Mouse (Mus musculus) NIH3T3 (cell line): Measurements from ENCODE around the gene Gtf2e1.

Source experiments
- DNase-seq: peaks from one replicate; pipeline ENCODE4 v3.0.0-alpha.2; 2012; ENCODE audit warnings: low read depth

Gene Gtf2e1

DNA sequence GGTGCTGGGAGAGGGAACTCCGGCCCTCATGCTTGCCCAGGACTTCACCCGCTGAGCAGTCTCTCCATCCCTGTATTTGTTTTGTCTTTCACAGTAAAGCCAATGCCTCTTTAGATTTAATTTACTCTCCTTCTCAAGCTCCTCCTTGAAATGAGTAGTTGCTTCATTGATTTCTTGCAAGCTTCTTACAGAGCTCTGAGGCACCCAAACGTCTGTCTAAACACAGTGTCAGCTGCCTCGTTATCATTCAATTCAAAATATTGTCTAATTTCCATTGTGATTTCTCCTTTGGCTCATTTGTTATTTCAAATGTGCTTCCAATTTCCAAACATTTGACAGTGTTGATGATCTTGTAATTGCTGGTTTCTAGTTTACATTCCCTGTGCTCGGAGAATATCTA, 6.7 kb upstream of the Gtf2e1 start:
- DNase-seq: no peak

DNA sequence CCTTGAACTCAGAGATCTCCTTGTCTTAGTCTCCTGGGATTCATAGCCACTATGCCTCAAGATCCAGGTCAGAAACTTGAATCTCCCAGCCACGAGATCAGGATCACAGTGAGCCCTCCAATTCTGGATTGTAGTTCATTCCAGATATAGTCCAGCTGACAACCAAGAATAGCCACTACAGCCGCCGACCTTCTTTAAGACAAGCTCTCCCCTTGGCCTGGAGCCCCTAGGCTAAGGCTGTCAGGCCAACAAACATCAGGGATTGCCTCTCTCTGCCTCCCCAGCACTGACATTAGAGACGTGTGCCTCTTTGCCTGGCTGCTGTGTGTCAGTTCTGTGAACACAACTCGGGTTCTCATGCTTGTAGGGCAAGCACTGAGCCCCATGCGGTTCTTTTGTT, 1.2 kb upstream of the Gtf2e1 start:
- no peak for DNase-seq

DNA sequence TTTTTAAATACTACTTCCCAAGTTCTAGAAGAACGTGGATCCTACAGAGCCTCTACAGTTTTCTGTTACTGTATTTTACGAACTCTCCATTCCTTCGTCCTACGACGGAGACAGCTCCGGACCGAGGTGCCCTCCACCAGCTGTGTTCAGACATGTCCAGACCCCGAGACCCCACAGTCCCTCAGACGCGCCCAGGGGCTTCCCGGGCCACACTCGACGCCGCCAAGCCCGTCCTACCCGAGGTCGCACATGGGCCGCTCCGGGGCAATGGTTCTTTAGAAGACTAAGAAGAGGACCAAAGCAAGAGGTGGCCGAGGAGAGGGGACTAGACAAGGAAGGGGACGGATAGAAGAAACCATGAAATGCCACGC, 364 bp downstream of the Gtf2e1 start:
- DNase-seq: no peak

DNA sequence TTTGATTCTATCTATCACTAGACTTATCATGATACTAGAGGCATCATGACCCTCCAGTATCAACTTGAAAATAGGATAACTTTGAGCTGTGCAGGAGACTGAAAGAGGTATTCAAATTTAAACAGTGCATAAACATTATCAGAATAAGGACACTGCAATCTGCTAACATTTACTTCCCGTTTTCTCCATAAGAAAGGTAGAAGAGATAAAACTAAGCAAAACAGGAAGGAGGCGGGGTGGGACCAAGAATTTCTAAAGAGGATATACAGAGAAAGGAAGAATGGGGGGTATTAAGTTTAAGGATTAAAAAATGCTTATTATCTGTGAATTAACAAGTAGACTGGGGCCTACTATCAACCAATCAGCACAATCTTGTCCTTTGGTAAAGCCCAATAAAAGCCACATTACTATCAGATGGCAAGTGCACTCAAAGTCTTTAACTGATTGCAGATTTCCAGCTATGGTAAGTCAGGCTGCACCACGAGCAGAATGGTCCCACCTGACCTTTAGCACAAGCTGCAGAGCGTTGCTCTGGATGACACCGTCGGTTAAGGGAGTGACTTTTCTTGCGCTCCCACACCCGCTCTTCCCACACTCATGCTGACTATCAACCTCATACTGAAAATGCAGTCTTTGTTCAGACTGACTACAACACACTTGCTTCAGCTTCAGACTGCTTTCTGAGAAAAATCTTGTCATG, 6.1 kb downstream of the Gtf2e1 start:
- no peak for DNase-seq

DNA sequence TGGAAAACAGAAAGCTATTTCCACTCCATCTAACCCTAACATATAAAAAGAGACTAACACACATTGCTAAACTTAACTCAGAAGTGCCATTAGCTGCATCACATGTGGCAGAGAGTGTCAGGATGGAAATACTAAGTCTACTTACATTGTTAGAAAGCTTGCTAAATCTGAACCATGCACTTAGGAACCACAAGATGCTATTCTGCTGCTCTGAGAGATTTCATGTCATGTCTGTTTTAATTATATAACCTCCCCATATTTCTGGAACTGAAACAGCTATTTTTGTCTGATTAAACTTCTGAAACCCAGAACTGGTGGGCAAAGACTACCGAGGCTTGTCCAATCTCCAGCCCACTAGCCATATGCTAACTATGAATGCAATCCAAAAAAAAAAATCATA, 7.5 kb downstream of the Gtf2e1 start:
- DNase-seq: no peak

DNA sequence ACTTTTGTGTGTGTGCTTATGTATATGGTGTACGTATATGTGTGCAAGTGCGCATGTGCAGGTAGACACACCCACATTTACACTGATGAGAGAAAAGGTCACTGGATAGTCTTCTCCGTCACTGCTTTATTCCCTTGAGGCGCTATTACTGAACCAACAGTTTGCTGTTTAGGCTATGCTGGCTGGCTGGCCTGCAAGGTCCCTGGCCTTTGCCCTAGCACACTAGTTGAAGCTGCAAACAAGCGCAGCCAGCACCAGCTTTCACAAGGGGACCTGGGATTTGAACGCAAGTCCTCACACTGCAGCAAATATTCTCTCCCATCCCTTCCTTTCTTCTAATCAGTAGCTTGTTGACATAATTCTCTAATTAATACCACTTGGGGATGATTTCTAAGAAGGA, 9.4 kb downstream of the Gtf2e1 start:
- DNase-seq: no peak

DNA sequence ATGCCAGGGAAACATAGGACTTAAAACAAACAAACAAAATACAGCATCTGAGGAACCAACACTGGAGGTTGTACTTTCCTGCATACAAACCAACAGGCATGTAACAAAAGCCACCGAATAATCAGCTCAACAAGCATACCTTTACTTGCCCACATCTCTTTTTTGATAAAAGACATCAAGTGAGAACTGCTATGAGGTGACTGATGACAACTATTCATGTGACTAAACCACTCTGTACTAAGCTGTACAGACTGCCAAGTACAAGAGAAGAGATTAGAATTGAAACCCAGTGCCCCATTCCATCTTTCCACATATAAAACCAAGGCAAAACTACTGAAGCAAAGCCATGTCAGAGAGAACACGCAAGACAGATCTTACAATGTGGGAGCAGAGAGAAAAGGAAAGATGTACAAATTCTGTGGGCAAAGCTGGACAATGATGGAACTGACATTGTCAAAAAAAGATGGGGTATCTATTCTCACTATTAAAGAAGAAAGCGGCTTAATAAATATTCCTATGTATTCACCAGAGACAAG, 12.8 kb downstream of the Gtf2e1 start:
- no peak for DNase-seq

DNA sequence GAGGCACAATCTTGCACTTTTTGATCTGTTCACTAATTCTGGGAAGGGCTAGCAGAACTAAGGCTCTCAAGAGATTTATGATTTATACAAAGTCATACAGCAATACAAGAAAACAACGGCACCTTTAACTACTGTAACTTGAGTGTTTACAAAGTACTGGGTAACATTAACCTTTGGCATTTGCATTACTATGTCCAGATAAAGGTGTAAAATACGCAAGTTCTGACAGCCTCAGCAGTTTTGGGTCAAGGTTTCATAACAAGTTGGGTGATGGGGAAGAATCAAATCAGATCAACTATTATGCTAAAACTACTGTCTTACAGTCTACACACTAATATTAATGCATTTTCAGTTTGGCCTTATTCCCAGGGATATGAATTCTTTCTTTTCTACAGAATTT, 14.5 kb downstream of the Gtf2e1 start:
- no peak for DNase-seq

DNA sequence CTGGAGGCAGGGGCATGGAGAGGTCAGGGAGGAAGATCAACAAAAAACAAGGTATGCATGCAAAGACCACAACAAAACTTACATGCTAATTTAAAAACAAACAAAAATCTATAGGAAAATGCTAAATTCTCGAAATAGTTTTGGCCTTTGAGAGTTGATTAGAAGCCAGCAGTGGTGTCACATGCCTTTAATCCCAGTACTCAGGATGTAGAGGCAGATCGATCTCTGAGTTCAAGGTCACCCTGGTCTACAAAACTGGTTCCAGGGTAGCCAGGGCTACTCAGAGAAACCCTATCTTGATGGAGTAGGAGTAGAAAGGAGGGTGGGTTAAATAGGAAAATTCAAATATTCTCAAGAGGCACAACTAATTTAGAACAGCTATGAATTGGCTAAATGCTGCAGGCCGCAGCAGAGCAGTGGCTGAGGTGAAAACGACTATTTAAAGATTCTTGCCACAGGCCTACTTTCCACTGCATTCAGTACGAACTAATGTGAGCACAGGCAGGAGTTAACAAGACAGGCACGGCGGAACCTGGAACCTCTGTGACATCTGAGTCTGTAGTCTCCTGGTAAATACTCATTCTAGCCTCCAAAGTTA, 17.4 kb downstream of the Gtf2e1 start:
- DNase-seq: no peak

DNA sequence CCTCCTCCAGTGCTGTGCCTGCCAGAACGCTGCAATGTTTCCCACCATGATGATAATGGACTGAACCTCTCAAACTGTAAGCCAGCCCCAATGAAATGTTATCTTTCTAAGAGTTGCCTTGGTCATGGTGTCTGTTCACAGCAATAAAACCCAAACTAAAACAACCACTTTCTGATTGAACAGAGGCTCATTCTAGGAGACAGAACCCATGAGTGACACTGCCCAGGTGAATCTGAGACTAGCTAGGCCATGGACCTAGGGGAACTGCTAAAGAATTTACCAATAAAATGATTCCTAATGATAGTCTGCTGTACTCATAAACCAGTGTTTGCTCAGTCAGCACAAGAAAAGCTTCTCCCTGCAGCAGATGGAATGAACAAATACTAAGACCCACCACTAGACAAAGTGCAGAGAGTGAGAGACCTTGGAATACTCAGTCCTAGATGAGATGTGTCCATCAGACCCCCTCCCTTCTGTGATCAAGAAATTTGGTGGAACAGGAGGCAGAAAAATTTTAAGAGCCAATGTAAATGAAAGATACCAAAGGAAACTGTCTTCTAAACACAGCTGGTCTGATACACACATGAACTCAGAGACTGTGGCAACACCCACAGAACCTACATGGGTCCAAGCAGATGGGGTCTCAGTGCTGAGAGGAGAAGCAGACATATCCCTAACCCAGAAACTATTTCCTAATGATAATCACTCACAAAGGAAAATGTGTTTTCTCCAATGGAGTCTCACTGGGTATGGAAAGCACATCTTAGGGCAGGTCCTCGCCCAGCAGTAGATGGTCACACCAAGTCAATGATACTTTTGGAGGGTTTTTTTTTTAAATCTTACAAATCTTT, 19.2 kb downstream of the Gtf2e1 start:
- DNase-seq: no peak

DNA sequence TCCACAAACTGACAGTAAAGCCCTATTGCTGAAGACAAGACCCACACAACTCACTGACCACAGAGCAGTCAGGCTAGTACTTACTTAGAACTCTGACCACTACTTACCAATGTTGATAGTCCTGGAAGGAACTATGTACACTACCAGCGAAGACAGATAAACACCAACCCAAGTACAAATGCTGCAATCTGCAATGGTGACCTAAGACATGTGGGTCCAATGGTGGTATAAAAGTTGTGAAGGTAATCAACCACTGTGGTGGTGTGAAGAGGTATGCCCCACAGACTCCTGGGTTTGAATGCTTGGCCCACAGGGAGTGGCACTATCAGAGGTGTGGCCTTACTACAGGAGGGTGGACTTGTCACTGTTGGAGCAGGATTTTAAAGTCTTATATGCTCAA, 19.9 kb downstream of the Gtf2e1 start:
- no peak for DNase-seq

DNA sequence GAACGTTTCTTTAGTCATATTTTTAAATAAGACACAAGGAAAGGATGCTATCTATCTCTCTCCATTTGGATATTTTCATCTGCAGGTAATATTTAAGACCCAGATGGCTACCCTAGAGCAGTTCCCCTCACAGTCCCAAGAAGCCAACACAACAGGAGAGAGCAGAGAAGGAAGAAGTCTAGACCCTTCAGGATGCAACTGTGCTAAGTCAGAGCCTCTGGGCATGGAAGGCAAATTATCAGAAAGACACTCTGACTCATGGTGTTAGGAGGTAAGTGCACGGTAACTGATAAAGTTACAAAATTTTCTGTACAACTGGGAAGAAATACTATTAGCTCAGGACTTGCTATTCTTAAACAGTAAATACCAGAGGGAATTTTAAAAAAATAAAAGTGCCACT, 20.9 kb downstream of the Gtf2e1 start:
- DNase-seq: no peak

DNA sequence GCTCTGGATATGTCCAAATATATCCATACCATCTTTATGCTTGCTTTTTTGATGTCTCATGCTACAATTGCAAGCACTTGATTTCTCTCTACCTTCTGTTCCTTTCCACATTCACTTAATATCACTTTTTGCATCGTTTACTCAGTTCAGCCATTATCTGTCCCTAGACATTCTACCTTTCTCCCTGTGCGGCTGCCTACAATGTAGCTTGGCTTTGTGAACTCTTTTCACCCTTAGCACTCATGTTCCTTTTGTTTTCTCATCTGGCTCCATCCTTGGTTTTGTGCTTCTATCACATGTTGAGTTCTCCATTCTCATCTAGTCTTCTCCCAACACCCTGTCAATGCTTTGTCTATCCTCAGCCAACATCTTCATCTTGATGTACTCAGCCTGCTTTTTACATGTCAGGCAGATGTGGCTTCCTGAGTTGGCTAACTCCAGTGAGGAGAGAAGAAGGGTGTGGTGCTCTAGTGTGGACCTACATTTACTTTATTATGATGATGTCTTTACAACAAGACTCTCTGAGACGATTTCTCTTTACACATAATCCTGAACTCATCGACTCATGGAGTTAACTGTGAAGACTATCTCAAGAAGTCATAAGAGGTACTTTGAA, 21.9 kb downstream of the Gtf2e1 start:
- DNase-seq: no peak

DNA sequence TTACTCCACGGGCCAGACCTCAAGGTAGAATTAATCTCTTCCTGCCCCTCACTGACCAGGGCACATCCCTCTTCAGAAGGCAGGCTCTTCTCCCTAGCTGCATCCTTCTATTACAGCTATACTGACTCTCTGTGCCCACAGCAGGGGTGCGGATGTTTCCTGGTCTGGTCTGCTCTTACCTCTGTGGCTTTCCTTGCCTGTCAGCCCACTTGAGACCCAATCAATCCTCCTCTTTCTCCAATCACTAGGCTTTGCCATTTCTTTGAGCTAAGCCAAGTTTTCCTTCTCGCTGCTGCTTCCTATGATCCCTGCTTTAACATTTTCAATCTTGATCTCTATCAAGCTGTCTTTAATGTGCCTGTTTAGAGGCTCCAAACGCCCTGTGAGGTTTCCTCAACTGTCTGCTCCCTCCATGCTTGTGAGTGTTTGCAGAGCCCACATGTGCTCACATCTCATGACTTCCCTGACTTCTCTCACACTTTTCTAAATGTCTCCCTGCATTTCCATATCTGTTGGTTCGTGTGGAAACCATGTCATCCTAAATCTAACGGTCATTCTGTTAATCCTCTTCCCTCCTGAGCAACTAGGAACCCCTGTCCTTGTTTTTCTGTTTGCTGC, 23.1 kb downstream of the Gtf2e1 start:
- DNase-seq: no peak

DNA sequence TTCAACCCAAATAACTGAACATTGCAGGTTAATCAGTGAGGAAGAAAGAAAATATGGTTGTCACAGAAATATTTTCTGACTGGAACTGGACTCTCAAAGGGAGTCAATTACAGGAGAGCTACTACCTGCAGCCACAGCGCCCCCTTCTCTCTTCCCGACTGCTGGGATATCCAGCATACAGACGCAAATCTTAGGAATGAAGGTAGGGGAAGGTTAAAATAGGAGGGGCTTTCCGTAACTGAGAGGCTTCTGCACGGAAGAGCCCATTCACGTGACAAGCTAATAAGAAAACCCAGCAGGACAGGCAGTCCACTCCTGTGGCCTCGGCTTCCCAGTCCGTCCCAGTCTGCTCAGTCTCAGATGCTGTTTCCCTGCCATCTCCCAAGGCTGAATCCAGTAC, 24.9 kb downstream of the Gtf2e1 start:
- no peak for DNase-seq

DNA sequence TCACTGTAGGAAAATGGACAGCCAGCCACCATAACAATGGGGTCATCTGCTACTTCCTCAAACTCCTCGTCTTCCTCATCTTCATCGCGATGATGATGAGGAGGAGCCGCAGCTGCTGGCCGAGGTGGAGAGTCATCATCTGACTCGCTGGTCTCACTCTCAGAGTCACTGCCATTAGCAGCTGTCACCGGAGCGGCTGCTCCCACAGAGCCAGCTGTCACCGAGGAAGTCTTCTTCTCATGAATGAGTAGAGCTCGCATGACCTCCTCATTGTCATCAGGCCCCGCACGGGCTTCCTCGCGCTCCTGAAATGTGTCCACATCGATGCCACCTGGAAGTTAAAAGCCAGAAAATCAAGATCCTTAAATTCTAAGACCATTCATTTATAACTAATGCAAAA, 28.1 kb downstream of the Gtf2e1 start:
- DNase-seq: no peak

DNA sequence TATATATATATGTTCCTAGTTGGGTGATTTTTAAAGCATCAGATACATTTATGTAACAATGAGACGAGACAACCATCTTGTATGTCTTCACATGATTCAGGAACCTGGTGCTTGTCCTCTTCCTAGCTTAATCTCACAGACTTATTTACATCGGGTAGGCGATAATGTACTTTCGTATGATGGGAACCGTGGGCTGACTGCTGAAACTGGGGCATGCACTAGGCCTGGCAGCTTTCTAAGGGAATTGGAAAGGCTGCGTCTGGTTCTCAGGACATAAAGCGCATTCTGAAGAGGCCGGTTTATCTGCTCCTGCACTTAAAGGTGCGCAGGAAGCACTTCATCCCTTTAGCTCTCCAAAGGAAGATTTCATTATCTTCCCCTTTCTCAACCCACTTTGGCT, 32.8 kb downstream of the Gtf2e1 start:
- no peak for DNase-seq

DNA sequence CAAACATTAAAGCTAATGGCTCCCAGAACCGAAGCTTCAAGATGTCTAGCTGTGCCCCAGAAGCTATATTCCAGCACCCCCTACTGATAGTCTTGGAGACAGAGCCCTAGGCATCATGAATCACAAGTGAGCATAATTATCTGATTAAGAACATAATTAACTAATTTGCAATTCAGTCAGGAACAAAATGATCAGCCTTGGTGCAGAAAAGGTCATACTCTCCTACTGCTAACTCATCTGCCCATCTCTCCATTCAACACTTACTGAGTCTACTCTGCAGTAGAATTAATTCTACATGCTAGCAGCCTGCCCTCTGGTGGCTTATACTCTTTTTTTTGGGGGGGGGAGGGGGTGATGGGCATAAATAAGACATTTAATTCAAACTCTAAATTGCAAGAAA, 35.1 kb downstream of the Gtf2e1 start:
- DNase-seq: no peak

DNA sequence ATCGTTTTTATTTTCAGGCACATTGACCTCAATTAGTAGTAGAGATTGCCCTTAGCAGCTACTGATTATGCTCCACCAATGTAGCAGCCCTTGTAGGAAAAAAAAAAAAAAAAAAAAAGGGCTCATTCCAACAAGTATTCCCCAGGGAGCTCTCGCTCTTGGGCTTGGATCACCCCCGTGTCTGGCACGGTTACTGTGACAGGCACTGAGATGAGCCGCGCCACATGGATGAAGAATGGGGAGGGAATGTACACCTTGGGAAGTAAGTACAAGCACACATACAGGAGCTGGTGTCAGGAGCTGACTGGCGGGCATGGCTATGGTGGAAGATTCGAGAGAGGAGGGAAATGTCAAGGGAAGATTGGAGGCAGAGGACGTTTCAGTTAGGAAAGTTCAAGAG, 41.0 kb downstream of the Gtf2e1 start:
- DNase-seq: no peak

DNA sequence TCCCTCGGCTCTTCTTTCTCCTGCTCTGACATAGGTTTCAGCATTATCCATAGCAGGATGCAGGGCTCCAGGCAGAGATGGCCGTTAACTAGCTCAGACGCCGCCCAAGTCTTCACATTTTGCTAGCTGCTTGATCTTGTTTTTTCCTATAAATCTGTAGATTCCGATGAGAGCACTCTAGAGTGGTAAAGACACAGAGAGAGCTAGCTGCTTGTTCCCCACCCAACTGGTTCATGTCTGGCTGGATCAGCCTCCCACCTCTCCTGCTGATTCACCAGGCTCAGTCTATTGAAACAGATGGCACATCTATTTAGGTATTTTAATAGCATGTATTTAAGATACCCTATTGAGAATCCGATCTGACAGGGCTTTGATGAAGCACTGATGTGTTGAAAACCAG, 44.6 kb downstream of the Gtf2e1 start:
- no peak for DNase-seq

DNA sequence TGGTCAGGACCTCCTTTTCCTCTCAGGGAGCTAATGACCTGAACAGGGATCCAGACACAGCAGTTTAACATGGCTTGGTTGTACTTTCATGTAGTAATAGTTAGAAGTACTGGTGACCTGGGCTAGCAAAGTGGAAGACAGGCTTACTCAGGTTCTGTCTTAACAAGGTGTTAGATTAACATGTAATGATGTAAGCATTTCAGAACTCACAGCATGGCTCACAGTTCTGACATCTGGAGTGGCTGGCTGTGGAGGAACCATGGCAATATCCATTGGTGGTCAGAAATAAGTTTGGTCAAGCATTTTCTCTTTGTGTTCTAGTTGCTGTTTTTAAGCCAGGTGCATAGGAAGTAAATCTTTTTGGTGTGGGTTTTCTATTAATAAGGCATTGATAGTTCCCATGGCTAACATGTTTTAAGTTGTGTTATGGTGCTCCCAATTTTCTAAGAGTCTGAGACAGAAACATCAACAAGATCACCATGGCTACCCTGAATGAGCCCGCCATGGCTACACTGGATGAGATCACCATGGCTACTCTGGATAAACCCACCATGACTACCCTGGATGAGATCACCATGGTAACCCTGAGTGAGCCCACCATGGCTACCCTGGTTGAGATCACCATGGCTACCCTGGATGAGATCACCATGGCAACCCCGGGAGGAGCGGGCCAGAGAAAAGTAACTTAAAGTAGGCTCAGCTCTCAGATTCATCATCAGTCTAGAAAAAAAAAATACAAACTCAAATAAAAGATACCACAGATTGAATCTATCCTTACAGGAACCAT, 52.6 kb downstream of the Gtf2e1 start:
- no peak for DNase-seq
